Mouse (Mus musculus): ENCODE measurements around the gene Dhx16.
"Not testable (repeated sequence)": the region's sequence is repeated elsewhere in the genome, so short reads cannot be mapped to it uniquely, and the experiment has no call there.

Dhx16 gene

DNA sequence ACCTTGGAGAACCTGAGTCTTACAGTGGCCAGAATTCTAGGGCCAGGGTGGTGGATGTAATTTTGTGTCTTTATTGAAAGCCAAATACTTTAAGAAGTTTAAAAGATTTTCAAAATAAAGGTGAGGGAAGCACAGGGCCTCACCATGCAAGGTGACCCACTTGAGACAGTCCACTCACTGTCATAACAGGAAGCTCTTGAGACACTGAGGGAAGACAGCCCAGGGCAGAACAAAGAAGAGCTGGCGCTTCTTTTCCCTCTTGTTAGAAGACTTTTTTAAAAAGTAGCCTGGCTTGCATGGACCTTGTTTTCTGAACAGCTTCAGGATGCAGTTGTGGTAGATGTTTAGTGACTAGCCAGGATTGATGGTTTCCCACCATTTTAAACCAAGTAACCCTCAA is 40.8 kb downstream of the Dhx16 start:
- DNase-seq (ENCODE audit: low read depth, low spot score) = no peak

DNA sequence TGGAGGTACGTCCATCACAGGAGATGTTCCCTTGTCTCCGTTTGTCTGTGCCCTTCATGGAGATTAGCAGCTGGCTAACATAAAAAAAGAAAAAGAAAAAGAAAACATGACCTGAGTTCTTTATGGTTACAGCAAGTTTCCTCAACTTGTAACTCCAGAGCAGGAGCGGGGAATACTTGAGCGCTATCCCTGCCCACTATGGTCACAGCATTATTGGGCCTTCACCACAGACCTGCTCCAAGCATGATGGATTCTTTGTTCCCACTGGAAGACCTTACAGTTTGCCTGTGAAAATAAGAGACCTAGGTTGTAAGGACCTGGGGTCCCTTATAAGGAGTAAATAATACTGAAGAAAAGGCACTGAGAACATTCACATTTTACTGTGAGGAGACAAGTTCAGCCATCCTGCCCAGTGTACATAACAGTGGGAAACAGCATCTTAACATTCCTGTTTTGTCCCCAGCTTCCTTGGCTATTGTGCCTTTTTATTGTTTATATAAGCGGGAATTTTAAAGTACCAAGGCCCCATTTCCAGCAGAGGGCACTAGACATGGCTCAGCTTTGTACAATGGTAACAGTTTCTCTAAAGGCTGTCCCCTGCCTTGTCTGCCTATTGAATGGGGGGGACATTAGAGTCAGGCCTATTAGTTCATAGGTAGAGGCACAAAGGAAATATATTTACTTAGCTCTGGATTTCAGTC is 41.4 kb downstream of the Dhx16 start:
- no peak for DNase-seq (ENCODE audit: low read depth, low spot score)

DNA sequence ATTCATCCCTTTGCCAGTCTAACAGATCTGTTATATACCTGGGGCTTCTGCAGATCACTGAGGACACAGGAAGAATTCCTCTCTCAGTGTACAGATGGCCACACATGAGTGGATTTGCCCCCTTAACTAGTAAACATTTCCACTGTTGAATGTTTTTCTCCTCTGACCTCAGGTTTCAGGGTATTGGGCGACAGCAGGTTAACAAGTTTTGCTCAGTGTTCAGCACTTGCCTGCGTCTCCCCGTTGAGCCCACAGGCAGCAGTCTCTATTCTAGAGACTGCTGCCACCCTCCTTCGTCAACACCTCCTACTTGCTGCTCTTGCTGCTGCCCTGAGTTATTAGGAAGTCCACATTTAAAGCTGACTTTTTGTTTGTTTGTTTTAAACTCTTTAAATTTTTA is 42.1 kb downstream of the Dhx16 start:
- DNase-seq (ENCODE audit: low read depth, low spot score) = no peak

DNA sequence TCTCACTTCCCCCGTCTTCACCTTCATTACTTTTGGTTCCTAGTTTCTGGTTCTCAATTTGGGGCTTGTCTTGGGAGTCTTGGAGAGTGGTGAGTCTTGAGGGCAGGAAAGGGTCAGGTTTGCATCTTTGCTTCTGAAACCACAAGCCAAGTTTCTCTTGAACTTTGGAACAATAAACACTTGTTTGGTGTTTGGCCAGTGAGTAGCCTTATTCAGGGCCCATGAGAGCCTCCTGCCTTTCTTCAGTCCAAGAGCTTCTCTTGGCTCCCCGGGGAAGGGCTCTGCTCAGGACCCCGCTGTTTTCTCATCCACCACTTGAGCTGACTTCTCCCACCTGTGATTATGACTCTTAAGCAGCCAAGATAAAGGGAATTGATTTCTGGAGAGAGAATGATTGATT is 42.9 kb downstream of the Dhx16 start:
- no peak for DNase-seq (ENCODE audit: low read depth, low spot score)

DNA sequence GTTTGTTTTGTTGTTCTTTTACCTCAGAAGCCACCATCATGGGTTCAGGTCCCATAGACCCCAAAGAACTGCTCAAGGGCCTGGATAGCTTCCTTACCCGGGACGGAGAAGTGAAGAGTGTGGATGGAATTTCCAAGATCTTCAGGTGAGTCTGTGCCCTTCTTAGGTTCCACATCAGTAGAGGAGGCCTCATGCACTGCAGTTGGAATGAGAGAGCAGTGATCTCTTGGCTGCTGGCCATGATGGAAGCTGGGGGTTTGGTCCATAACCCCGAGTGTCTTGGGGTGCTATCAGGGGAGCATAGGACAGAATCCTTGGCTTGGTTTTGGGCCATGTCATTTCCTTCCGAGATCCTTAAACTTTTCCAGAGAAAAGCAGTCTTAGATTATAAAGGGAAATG is 43.7 kb downstream of the Dhx16 start:
- no peak for DNase-seq (ENCODE audit: low read depth, low spot score)

DNA sequence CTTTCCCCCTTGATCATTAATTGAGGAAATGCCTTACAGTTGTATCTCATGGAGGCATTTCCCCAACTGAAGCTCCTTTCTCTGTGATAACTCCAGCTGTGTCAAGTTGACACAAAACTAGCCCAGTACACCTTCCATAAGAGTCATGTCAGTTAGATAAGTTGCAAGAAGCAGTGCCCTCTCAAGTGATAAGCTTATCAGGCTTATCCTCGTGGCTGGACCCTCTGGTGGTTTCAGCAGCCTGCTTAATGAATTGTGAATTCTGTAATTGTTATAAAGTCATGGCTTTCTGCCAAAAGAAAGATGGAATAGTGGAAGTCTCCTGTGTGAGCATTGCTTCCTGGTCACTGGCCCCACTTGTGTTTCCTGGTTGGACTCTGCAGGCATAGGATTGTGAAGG is 47.9 kb downstream of the Dhx16 start:
- no peak for DNase-seq (ENCODE audit: low read depth, low spot score)

DNA sequence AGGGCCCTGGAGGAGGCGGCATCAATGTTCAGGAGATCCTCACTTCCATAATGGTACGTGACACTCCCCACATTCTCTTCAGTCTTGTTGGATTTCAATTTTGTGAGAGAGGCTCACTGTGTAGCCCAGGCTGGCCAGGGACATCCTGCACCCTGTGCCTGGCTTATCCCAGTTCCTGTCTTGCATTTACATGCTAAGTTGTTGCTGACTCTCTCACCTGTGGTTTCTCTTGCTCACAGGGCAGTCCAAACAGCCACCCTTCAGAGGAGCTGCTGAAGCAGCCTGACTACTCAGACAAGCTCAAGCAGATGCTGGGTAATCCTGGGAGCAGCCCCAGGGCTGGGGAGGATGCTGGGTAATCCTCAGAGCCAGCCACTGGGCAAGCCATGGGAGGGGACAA is 49.9 kb downstream of the Dhx16 start:
- DNase-seq (ENCODE audit: low read depth, low spot score) = no peak

DNA sequence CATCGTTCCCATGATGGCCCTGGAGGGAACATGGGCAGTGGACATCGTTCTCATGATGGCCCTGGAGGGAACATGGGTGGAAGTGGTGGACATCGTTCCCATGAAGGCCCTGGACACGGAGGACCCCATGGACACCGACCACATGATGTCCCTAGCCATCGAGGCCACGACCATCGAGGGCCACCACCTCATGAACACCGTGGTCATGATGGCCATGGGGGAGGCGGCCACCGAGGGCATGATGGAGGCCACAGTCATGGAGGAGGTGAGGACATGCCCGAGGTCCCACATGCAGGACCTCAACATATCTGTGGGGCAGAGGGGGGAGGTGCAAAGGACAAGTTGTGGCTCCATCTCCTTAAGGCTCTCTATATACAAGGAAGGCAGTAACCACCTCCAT is 51.0 kb downstream of the Dhx16 start:
- no peak for DNase-seq (ENCODE audit: low read depth, low spot score)

DNA sequence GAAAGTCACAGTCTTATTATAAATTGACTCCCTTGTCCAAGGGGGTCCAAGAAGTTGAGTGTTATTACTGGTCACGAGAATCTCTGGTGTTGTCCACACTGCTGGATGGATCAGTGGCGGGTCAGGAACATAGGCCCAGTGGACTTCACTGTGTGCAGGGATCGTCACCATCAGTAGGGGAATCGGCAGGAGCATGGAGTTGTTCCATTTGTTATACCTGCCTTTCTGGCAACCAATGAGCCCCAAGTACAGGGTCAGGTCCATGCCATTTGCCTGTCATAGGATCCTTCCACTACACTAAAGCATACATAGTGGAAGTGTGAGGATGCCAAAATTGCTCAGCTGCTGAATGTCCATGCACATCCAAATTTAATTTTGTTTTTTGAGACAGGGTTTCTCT is 53.0 kb downstream of the Dhx16 start:
- DNase-seq (ENCODE audit: low read depth, low spot score) = no peak

DNA sequence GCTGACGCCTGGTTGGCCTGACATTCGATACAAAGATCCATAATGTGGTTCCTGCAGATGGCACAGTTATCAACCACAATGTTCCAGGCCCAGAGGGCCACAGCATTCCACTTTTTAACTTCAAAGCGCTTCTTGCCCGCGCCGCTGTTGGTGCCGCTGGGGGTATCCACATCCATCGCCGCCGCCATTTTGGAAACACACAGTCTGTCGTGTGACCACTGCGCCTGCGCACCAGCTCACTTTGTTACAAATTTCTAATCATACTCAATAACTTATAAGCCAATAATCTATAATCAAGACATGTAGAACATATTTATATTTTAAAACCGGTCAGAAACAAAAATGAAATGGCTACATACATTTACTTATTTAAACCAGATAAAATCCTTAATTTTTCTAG is 56.1 kb downstream of the Dhx16 start:
- not testable (repeated sequence) for DNase-seq (ENCODE audit: low read depth, low spot score)

DNA sequence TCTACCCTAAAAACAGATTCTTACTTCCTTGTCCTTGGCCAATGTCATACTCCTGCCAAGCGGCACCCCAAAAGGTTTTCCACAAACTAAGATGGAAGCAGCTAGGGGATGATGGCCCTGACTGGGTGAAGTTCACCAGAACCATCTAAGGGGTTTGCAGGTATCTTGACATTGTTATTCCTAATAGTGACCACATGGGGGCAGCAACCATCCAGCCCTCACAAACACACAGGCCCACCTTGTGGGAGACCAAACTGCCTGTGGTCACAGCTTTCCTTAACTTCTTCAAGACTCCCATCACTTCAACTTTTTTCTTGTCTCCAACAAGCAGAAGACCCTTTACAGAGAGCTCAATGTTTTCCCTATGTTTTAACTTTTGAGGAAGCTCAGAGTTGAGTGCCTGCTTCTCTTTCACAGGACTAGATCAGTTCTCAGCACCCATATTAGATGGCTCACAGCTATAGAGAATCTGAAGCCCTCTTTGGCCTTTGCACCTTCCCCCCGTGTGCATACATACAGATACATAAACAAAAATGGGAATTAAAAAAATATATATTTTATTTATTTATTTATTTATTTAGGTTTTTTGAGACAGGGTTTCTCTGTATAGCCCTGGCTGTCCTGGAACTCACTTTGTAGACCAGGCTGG is 58.2 kb downstream of the Dhx16 start:
- peak; percentile 61 for DNase-seq (ENCODE audit: low read depth, low spot score)

DNA sequence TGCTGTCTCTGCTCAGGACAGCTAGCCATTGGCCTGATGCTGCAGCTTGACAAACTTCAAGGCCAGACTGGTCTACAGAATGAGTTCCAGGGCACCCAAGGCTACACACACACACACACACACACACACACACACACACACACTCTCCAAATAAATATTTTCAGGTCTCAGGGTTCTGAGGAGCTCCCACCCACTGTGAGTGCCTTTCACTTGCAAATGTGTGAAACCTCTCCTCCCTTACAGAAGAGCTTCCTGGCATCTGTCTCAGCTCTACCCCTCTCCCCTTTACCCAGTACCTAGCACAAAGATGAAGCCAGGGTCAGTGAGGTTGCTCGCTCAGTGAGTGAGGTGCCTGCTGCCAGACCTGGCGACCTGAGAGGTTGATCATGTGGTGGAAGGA is 59.5 kb downstream of the Dhx16 start:
- no peak for DNase-seq (ENCODE audit: low read depth, low spot score)

DNA sequence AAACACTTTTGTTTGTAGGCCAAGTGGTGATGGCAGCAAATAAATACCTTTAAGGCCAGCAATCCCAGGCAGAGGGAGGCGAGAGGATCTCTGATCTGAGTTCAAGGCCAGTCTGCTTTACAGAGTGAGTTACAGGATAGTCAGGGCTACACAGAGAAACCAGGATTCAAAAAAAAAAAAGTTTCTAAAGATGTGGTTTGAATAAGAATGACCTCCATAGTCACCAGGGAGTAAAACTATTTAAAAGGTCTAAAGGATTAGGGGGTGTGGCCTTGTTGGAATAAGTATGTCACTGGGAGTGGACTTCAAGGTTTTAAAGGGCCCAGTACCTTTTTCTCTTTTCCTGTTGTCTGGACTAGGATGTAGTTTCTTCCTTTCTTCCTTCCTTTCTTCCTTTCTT is 60.3 kb downstream of the Dhx16 start:
- DNase-seq (ENCODE audit: low read depth, low spot score) = no peak
